Mouse (Mus musculus) erythroblast, embryonic 14.5 days (primary cell): ENCODE measurements at regions not wholly inside any gene's neighbourhood (a gene's known extent, or its start where the extent isn't known, plus 50 kb on each side); places are given as distances from the start of the nearest gene placed in this dataset.

Source experiments
- GATA1 ChIP-seq: IDR thresholded peaks from 2 replicates; pipeline ENCODE4 v1.6.1; 2012; ENCODE audit warnings: low read length, inconsistent platforms, mixed read lengths
- TAL1 ChIP-seq: IDR thresholded peaks from 3 replicates; pipeline ENCODE4 v1.6.1; 2012; ENCODE audit warnings: low read length, inconsistent platforms, mixed read lengths

DNA sequence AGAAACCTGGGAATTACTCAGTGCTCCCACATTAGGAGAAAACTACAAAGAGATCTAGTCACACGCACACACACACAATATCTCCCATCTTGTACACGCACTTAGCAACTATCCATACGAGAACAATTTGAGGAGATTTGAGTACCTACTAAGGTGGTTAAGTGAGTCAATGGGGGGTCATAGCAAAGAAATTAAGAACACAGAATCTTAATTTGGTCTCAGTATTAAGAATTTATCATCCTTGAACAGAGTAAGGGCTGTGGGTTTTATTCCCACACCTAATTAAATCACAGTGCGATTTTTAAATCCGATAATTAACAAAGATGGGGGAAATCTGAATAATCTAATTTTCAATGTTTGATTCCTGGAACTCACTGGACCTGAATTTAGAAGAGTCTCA is 216.5 kb upstream of the Rgma start:
- TF ChIP-seq GATA1 = no peak
- TF ChIP-seq TAL1 = no peak
